Mouse (Mus musculus): ENCODE measurements at regions not wholly inside any gene's neighbourhood (a gene's known extent, or its start where the extent isn't known, plus 50 kb on each side); places are given as distances from the start of the nearest gene placed in this dataset.

DNA sequence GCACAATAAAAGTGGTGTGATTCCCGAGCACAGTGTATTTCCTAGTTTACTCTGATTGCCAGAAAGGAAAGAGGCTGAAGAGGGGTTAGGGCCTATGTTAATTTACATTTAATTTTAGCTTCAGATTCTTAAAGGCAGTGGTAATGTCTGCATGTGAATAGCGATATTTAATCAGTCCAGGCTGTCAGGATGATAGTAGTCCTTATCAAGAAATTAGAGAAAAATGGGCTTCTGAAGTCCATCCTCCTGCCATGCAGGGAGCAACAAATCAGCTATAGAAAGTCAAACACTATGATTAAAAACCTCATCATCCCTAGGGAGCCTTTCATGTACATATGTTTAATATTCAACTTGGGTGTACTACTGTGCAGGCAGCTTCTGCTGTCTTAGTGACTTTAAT lies 422.7 kb upstream of the Gje1 start:
- TF ChIP-seq CTCF (IDR thresholded peaks at IDR 0.05; ENCODE audit: borderline replicate concordance, control insufficient read depth, extremely low read depth, insufficient read depth, low read length, poor library complexity) (no peak), POLR2A (IDR thresholded peaks at IDR 0.05; ENCODE audit: control insufficient read depth, extremely low read depth, insufficient read depth, low read length, poor library complexity) (no peak)

Measured in thymus, adult 2 months (tissue).